Mouse (Mus musculus) liver, embryonic 14.5 days (tissue): ENCODE data around the gene Nedd9. TPM values are rescaled to one million over a fixed set of nuclear protein-coding genes. Genes with fewer than 3 reads are reported as not detected.

Experiments used
- ATAC-seq: fragments of 200-750 bp; cut with Nextera tagmentation; 2 replicates; pipeline ENCODE4 v1.8.0; 2017; ENCODE audit warnings: moderate number of reproducible peaks, mild to moderate bottlenecking, moderate library complexity; ENCODE audit not compliant: insufficient read depth
- DNase-seq, 3 experiments: peaks; one replicate each; pipeline ENCODE4 v3.0.0-alpha.2; 2012 to 2013; ENCODE audit warnings: low read depth in 3 of 3, low spot score in 3 of 3
- H3K27ac ChIP-seq: fragments of 300-500 bp; sonication (generic); 2 replicates; pipeline ENCODE4 v1.5.1; 2014; ENCODE audit warnings: moderate library complexity, mild to moderate bottlenecking, control low read depth, inconsistent platforms
- H3K27me3 ChIP-seq: fragments of 300-500 bp; sonication (generic); 2 replicates; pipeline ENCODE4 v1.6.1; 2014; ENCODE audit warnings: mild to moderate bottlenecking, low read length, moderate library complexity; ENCODE audit not compliant: control insufficient read depth, insufficient read depth
- H3K36me3 ChIP-seq: fragments of 300-500 bp; sonication (generic); replicated peaks from 2 replicates; pipeline ENCODE4 v1.6.1; 2014; ENCODE audit warnings: low read depth; ENCODE audit not compliant: control insufficient read depth, insufficient read depth
- H3K4me1 ChIP-seq, 2 experiments: fragments of 200-500 bp in 1 of 2; fragments of 300-500 bp in 1 of 2; sonication (generic) in 1 of 2; replicated peaks; 2 replicates each; pipeline ENCODE4 v1.6.1; 2012 to 2014; ENCODE audit warnings: antibody characterized with exemption in 1 of 2, inconsistent platforms in 1 of 2, low read length in 1 of 2; ENCODE audit not compliant: control insufficient read depth in 2 of 2, insufficient read depth in 2 of 2
- H3K4me2 ChIP-seq: fragments of 300-500 bp; sonication (generic); 2 replicates; pipeline ENCODE4 v1.6.1; 2014; ENCODE audit warnings: low read depth, mild to moderate bottlenecking, control low read depth, moderate library complexity
- H3K4me3 ChIP-seq, 2 experiments: fragments of 200-500 bp in 1 of 2; fragments of 300-500 bp in 1 of 2; sonication (generic) in 1 of 2; 2 replicates each; pipeline ENCODE4 v1.5.1; 2012 to 2014; ENCODE audit warnings: low read depth in 2 of 2, low read length in 2 of 2, mild to moderate bottlenecking in 2 of 2, control low read depth in 1 of 2, inconsistent platforms in 1 of 2, moderate library complexity in 1 of 2; ENCODE audit not compliant: insufficient read depth in 1 of 2
- H3K9ac ChIP-seq: fragments of 300-500 bp; sonication (generic); replicated peaks from 2 replicates; pipeline ENCODE4 v1.6.1; 2014; ENCODE audit warnings: mild to moderate bottlenecking, control low read depth, moderate library complexity
- H3K9me3 ChIP-seq: fragments of 300-500 bp; sonication (generic); 2 replicates; pipeline ENCODE4 v1.6.1; 2016; ENCODE audit warnings: low read length, mixed read lengths; ENCODE audit not compliant: control insufficient read depth
- CTCF ChIP-seq: IDR thresholded peaks from 2 replicates; pipeline ENCODE4 v1.5.1; 2016; ENCODE audit warnings: antibody characterized with exemption, low read depth, control low read depth
- EP300 ChIP-seq: IDR thresholded peaks from 2 replicates; pipeline ENCODE4 v1.6.1; 2016; ENCODE audit warnings: antibody characterized with exemption, low read depth
- WGBS: fragments of 180-500 bp; shearing (Covaris S2); extraction: QIAGEN DNeasy Blood & Tissue Kit; methylation state at CpG from one replicate; pipeline ENCODE4 v1.1.7; 2014; ENCODE audit not compliant: insufficient replicate concordance; 5-methylcytosine and 5-hydroxymethylcytosine counted together
- polyA plus RNA-seq, 2 experiments: library from polyadenylated mRNA; depleted of rRNA in 1 of 2; stranded (reverse) in 1 of 2; unstranded in 1 of 2; fragments of >200 nt; fragmentation: Nextera tagmentation in 1 of 2; extraction: Ambion mirVana in 1 of 2; gene quantifications; 2 replicates each; pipeline versions ENCODE4 v1.2.1 to v1.2.3; 2012 to 2014

Nedd9 gene
- polyA plus RNA-seq, 2 experiments = 1.2 to 2.7 TPM

- no peaks in the 10 kb centered on the region for H3K9me3 ChIP-seq
- ATAC-seq = no peak
- H3K4me3 ChIP-seq = no peak overlapping the region
- no peak overlapping the region for H3K27ac ChIP-seq
- TF ChIP-seq CTCF = no peak
- 67% methylated on average over 14 of the region's 14 CpGs for WGBS
- no peaks in the 10 kb centered on the region for H3K4me1 ChIP-seq
- H3K9ac ChIP-seq = no peak overlapping the region
- H3K4me2 ChIP-seq = no peak overlapping the region
- H3K27me3 ChIP-seq = no peaks in the 10 kb centered on the region
- no peaks in the 10 kb centered on the region for H3K36me3 ChIP-seq
- DNase-seq = no peak
Measured at GRCm38 (mm10) chr13:41333889-41334640, 153.1 kb downstream of the Nedd9 start.

- Histone ChIP-seq H3K36me3 (no peaks in the 10 kb centered on the region), H3K27ac (no peak overlapping the region), H3K27me3 (no peaks in the 10 kb centered on the region), H3K4me2 (no peak overlapping the region), H3K9me3 (no peaks in the 10 kb centered on the region), H3K9ac (no peak overlapping the region), H3K4me3 (no peak overlapping the region), H3K4me1 (no peaks in the 10 kb centered on the region)
- TF ChIP-seq CTCF (no peak), EP300 (no peak)
- ATAC-seq = no peak
- DNase-seq = no peak
- WGBS = 64% methylated on average over 7 of the region's 7 CpGs
Measured at GRCm38 (mm10) chr13:41331671-41332340, 155.4 kb downstream of the Nedd9 start.

- no peaks in the 10 kb centered on the region for H3K9me3 ChIP-seq
- no peak overlapping the region for H3K9ac ChIP-seq
- H3K27ac ChIP-seq = no peak overlapping the region
- H3K4me1 ChIP-seq = no peaks in the 10 kb centered on the region
- no peak overlapping the region for H3K4me3 ChIP-seq
- no peaks in the 10 kb centered on the region for H3K27me3 ChIP-seq
- no peak for TF ChIP-seq CTCF
- TF ChIP-seq EP300 = no peak
- ATAC-seq = no peak
- no peak for DNase-seq
- no peak overlapping the region for H3K4me2 ChIP-seq
- 43% methylated on average over 11 of the region's 11 CpGs for WGBS
- H3K36me3 ChIP-seq = no peaks in the 10 kb centered on the region
Measured at GRCm38 (mm10) chr13:41330589-41331345, 156.4 kb downstream of the Nedd9 start.

- TF ChIP-seq EP300 (no peak), CTCF (no peak)
- ATAC-seq (no peak), DNase-seq (no peak)
- 66% methylated on average over 4 of the region's 4 CpGs for WGBS
- Histone ChIP-seq H3K4me1 (no peaks in the 10 kb centered on the region), H3K36me3 (no peaks in the 10 kb centered on the region), H3K9ac (no peak overlapping the region), H3K4me2 (no peak overlapping the region), H3K27ac (no peak overlapping the region), H3K27me3 (no peaks in the 10 kb centered on the region), H3K4me3 (no peak overlapping the region), H3K9me3 (no peaks in the 10 kb centered on the region)
Measured at GRCm38 (mm10) chr13:41330051-41330450, 157.1 kb downstream of the Nedd9 start.

- Histone ChIP-seq H3K36me3 (no peaks in the 10 kb centered on the region), H3K4me2 (no peak overlapping the region), H3K4me3 (no peak overlapping the region), H3K27me3 (no peaks in the 10 kb centered on the region), H3K27ac (no peak overlapping the region), H3K9ac (no peak overlapping the region), H3K9me3 (no peaks in the 10 kb centered on the region), H3K4me1 (no peaks in the 10 kb centered on the region)
- WGBS = 48% methylated on average over 2 of the region's 2 CpGs
- no peak for TF ChIP-seq EP300
- no peak for TF ChIP-seq CTCF
- ATAC-seq (no peak), DNase-seq (no peak)
Measured at GRCm38 (mm10) chr13:41328481-41328880, 158.7 kb downstream of the Nedd9 start.
